Mouse (Mus musculus): Measurements from ENCODE around the gene Nccrp1. TPM values are rescaled to one million over a fixed set of nuclear protein-coding genes. Genes with fewer than 3 reads are reported as not detected.
A peak's percentile ranks its signal among the peaks of the same experiment; 100 is the strongest.

The Nccrp1 gene
- polyA plus RNA-seq, 1 experiment from 2014 or later, result not detected

DNA sequence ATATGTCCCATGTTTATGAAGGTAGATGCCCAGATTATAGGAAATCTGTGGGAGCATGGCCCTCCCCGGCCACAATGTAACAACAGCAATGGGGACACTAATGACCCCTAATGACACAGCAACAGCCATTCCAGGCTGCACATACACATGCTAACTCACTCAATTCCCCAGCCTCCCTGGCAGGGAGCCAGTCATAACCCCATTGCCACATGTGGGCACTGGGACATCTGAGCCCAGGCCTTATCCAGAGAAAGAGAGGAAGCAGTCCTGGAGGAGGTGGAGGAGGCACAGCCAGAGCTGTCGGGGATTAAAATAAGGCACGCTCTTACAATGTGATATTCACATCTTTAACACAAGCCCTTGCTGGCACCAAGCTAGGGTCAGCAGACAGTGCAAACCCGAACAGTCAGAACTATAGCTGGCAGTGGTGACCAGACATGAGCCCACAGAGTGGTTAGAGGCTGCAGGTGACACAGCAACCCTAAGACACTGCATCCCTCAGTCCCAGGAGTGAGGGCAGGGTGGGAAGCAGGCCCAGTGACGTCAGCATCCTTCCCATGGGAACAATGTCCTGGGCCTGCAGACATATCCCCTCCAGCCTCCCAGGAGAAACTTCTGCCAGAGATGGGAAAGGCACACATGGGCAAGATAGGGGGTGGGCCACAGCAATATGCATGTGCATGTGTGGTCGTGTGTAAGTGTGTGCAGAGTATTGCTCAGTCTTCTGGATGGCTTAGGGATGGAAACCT, 39.8 kb upstream of the Nccrp1 start:
- Histone ChIP-seq H3K4me1 (ENCODE audit: insufficient read depth, low read depth, low read length) (peaks cover 49% of the 10 kb centered on the region), H3K27ac (ENCODE audit: low read length) (peak overlapping the region; percentile 85), H3K9me3 (ENCODE audit: low read length) (no peaks in the 10 kb centered on the region), H3K36me3 (ENCODE audit: insufficient read depth, low read length) (0 out of 2 replicates have a peak, but pooled peaks cover 8% of the 10 kb centered on the region), H3K4me2 (replicated peaks; ENCODE audit: low read depth, low read length) (no peak overlapping the region), H3K9ac (replicated peaks; ENCODE audit: low read depth) (no peak overlapping the region), H3K27me3 (replicated peaks; ENCODE audit: insufficient read depth, low read length) (no peaks in the 10 kb centered on the region), H3K4me3 (ENCODE audit: low read depth, low read length) (no peak overlapping the region)
- DNase-seq (ENCODE audit: low spot score), result peak; percentile 59
- peak; percentile 63 for ATAC-seq
- TF ChIP-seq CTCF (IDR thresholded peaks at IDR 0.05) (no peak; the same call in 1 of the 2 replicates), EP300 (IDR thresholded peaks at IDR 0.05) (0 out of 2 replicates have a peak, but pooled peaks have one; percentile 13)
- 39% methylated on average over 6 of the region's 6 CpGs for WGBS

DNA sequence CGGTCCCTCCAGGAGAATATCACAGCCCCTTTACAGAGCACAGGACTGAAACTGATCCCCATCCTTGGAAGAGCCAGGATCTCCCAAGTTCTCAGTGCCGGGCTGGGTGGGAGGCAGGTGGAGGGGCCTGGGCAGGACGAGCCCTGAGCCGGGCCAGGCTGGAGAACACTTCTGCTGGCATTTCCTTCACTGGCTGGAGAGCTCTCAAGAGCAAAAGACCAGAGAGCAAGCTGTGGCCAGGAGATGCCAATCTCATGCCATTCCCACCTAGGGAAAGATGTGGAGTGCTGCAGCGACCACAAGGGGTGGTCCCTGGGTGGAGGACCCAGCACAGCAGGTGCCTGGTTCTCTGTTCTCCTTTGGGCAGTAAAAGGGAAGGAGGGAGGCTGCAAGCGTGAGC, 37.9 kb upstream of the Nccrp1 start:
- Histone ChIP-seq H3K9ac (replicated peaks; ENCODE audit: low read depth) (no peak overlapping the region), H3K36me3 (ENCODE audit: insufficient read depth, low read length) (0 out of 2 replicates have a peak, but pooled peaks cover 8% of the 10 kb centered on the region), H3K4me2 (replicated peaks; ENCODE audit: low read depth, low read length) (no peak overlapping the region), H3K27ac (ENCODE audit: low read length) (peak overlapping the region; percentile 85), H3K9me3 (ENCODE audit: low read length) (no peaks in the 10 kb centered on the region), H3K27me3 (replicated peaks; ENCODE audit: insufficient read depth, low read length) (no peaks in the 10 kb centered on the region), H3K4me3 (ENCODE audit: low read depth, low read length) (no peak overlapping the region), H3K4me1 (ENCODE audit: insufficient read depth, low read depth, low read length) (peaks cover 49% of the 10 kb centered on the region)
- DNase-seq (ENCODE audit: low spot score) (peak; percentile 60), ATAC-seq (peak; percentile 27; the same call in 1 of the 2 replicates)
- WGBS, result 41% methylated on average over 6 of the region's 6 CpGs
- TF ChIP-seq EP300 (IDR thresholded peaks at IDR 0.05) (no peak), CTCF (IDR thresholded peaks at IDR 0.05) (peak; percentile 34; the same call in 1 of the 2 replicates)

DNA sequence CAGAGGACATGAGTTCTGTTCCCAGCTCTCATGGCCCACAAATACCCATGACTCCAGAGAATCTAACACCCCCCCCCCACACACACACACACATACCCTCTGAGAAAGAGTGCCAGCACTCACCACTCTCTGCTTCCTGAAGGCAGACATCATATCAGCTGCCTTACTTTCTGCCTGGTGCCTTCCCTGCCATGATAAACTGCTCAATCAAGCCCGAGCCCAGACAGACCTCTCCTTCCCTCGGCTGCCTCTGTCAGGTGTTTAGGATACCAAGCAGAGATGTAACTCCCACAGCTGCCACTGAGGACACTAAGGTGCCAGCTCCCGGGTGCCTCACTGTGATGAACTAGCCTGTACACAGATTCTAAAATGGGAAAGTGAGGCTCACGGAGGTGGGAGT, 37.4 kb upstream of the Nccrp1 start:
- ATAC-seq (no peak), DNase-seq (ENCODE audit: low spot score) (no peak)
- TF ChIP-seq CTCF (IDR thresholded peaks at IDR 0.05), result no peak
- TF ChIP-seq EP300 (IDR thresholded peaks at IDR 0.05), result no peak
- 0 out of 2 replicates have a peak, but pooled peaks cover 8% of the 10 kb centered on the region for H3K36me3 ChIP-seq (ENCODE audit: insufficient read depth, low read length)
- H3K9me3 ChIP-seq (ENCODE audit: low read length), result no peaks in the 10 kb centered on the region
- H3K9ac ChIP-seq (replicated peaks; ENCODE audit: low read depth), result no peak overlapping the region
- peak overlapping the region; percentile 85 for H3K27ac ChIP-seq (ENCODE audit: low read length)
- H3K4me1 ChIP-seq (ENCODE audit: insufficient read depth, low read depth, low read length), result peaks cover 50% of the 10 kb centered on the region
- WGBS, result 48% methylated on average over 4 of the region's 4 CpGs
- H3K4me2 ChIP-seq (replicated peaks; ENCODE audit: low read depth, low read length), result no peak overlapping the region
- H3K27me3 ChIP-seq (replicated peaks; ENCODE audit: insufficient read depth, low read length), result no peaks in the 10 kb centered on the region
- H3K4me3 ChIP-seq (ENCODE audit: low read depth, low read length), result no peak overlapping the region

DNA sequence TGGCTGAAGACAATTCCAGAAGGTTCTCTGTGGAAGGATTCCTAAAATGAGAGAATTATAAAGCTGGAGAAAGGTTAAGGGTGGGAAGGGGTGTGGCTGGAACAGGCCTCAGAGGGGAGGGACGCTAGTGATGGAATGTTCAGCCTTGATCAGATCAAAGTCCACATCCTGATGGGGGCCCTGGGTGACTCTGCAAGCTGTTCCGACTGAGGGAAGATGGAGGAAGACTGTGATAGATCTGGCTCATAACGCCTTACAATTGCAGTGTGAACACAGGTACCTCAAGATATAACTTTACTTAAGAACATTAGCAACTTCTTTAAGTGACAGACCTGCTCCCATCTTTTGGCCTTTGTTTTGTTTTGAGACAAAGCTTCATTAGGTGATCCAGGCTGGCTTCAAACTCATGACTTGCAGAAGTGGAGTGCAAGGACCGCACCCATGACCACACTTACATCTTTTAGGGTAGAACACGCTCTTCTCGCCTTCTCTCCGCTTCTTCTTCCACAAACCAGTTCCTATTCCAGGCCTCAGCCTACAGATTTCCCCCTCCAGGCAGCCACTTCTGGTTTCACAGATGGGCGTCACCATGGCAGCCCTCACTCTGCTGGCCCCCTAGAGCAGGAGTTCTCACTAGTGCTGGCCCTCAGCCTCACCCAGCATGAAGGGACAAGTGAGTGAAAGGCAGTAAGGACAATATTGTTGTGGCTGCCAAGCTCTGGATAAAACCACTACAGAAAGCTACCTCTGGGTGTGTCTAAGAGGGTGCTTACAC, 36.7 kb upstream of the Nccrp1 start:
- H3K4me2 ChIP-seq (replicated peaks; ENCODE audit: low read depth, low read length), result no peak overlapping the region
- 0 out of 2 replicates have a peak, but pooled peaks cover 8% of the 10 kb centered on the region for H3K36me3 ChIP-seq (ENCODE audit: insufficient read depth, low read length)
- ATAC-seq (peak; percentile 69), DNase-seq (ENCODE audit: low spot score) (peak; percentile 74)
- TF ChIP-seq EP300 (IDR thresholded peaks at IDR 0.05) (no peak), CTCF (IDR thresholded peaks at IDR 0.05) (no peak)
- no peaks in the 10 kb centered on the region for H3K27me3 ChIP-seq (replicated peaks; ENCODE audit: insufficient read depth, low read length)
- peaks cover 50% of the 10 kb centered on the region for H3K4me1 ChIP-seq (ENCODE audit: insufficient read depth, low read depth, low read length)
- H3K9me3 ChIP-seq (ENCODE audit: low read length), result no peaks in the 10 kb centered on the region
- H3K4me3 ChIP-seq (ENCODE audit: low read depth, low read length), result no peak overlapping the region
- H3K9ac ChIP-seq (replicated peaks; ENCODE audit: low read depth), result no peak overlapping the region
- 52% methylated on average over 8 of the region's 8 CpGs for WGBS
- peak overlapping the region; percentile 85 for H3K27ac ChIP-seq (ENCODE audit: low read length)

DNA sequence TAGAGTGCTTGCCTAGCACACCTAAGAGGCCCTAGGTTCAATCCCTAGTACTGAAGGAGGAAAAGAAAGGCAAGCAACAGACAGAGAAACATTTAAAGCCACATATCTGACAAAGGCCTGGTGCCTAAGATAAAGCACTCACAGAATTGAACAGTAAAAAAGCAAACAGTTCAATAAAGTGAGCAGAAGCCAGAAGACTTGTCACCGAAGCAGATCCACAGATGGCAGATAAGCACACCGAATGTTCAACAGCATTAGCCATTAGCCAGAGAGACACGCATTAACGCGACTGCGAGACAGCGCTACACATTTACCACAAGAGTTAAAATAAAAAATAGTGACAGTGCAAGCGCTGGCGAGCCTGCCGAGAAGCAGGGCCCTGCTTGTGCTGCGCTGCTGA, 35.8 kb upstream of the Nccrp1 start:
- TF ChIP-seq CTCF (IDR thresholded peaks at IDR 0.05), result no peak
- no peak for TF ChIP-seq EP300 (IDR thresholded peaks at IDR 0.05)
- H3K27me3 ChIP-seq (replicated peaks; ENCODE audit: insufficient read depth, low read length), result no peaks in the 10 kb centered on the region
- peaks cover 48% of the 10 kb centered on the region for H3K4me1 ChIP-seq (ENCODE audit: insufficient read depth, low read depth, low read length)
- no peaks in the 10 kb centered on the region for H3K9me3 ChIP-seq (ENCODE audit: low read length)
- 0 out of 2 replicates have a peak, but pooled peaks cover 5% of the 10 kb centered on the region for H3K36me3 ChIP-seq (ENCODE audit: insufficient read depth, low read length)
- no peak overlapping the region for H3K9ac ChIP-seq (replicated peaks; ENCODE audit: low read depth)
- H3K27ac ChIP-seq (ENCODE audit: low read length), result peak overlapping the region; percentile 85; the same call in 1 of the 2 replicates
- no peak for DNase-seq (ENCODE audit: low spot score)
- WGBS, result 72% methylated on average over 11 of the region's 11 CpGs
- ATAC-seq, result no peak
- no peak overlapping the region for H3K4me3 ChIP-seq (ENCODE audit: low read depth, low read length)
- H3K4me2 ChIP-seq (replicated peaks; ENCODE audit: low read depth, low read length), result no peak overlapping the region

DNA sequence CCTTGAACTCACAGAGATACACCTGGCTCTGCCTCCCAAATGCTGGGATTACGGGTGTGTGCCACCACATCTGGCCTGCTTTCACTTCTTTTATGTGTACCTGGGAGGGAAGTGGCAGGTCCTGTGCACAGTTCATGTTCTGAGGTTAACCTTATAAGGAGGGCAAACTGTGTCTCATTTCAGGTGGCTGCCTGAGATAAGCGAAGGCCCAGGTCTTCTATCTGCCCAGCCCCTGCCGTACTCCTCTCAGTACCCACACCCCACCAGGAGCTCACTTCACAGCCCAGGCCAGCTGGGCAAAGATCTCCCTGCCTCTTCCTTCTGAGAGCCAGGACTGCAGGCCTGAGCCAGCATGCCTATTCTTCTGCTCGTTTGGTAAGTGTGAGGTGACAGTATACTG, 34.7 kb upstream of the Nccrp1 start:
- no peak overlapping the region for H3K4me3 ChIP-seq (ENCODE audit: low read depth, low read length)
- peaks cover 48% of the 10 kb centered on the region for H3K4me1 ChIP-seq (ENCODE audit: insufficient read depth, low read depth, low read length)
- ATAC-seq, result no peak
- TF ChIP-seq EP300 (IDR thresholded peaks at IDR 0.05) (no peak), CTCF (IDR thresholded peaks at IDR 0.05) (no peak)
- 65% methylated on average over 4 of the region's 4 CpGs for WGBS
- no peak overlapping the region for H3K4me2 ChIP-seq (replicated peaks; ENCODE audit: low read depth, low read length)
- no peaks in the 10 kb centered on the region for H3K27me3 ChIP-seq (replicated peaks; ENCODE audit: insufficient read depth, low read length)
- no peak for DNase-seq (ENCODE audit: low spot score)
- no peaks in the 10 kb centered on the region for H3K9me3 ChIP-seq (ENCODE audit: low read length)
- H3K27ac ChIP-seq (ENCODE audit: low read length), result 0 out of 2 replicates have a peak overlapping the region, but pooled peaks have one; percentile 43
- H3K9ac ChIP-seq (replicated peaks; ENCODE audit: low read depth), result no peak overlapping the region
- 0 out of 2 replicates have a peak, but pooled peaks cover 5% of the 10 kb centered on the region for H3K36me3 ChIP-seq (ENCODE audit: insufficient read depth, low read length)

All from lung, postnatal 0 days (tissue).